Mouse (Mus musculus) regulatory T cell (primary cell): ENCODE measurements around the gene Cldnd2.

ENCODE experiments used
- in situ Hi-C: fragments of 300-600 bp; cut with MboI, MseI; formaldehyde crosslinking; loops from one replicate; pipeline ENCODE4 v1.15.1; 2025; ENCODE audit warnings: high pct_unique_total_duplicates

The Cldnd2 gene

GRCm38 (mm10) chr7:43440482-43440881 is at the start of gene Cldnd2:
Gene Cldnd2 (plus strand): TSS chr7:43440782.
- in situ Hi-C loops, result no loop called here

GRCm38 (mm10) chr7:43392349-43393121 is 48.0 kb upstream of the Cldnd2 start:
- in situ Hi-C loops, result no loop called here

- in situ Hi-C loops, result no loop called here
These were observed 41.1 kb upstream of the Cldnd2 start for GRCm38 (mm10) chr7:43399501-43399900.

- in situ Hi-C loops, result no loop called here
These were observed 37.9 kb upstream of the Cldnd2 start for GRCm38 (mm10) chr7:43402718-43403117.

DNA sequence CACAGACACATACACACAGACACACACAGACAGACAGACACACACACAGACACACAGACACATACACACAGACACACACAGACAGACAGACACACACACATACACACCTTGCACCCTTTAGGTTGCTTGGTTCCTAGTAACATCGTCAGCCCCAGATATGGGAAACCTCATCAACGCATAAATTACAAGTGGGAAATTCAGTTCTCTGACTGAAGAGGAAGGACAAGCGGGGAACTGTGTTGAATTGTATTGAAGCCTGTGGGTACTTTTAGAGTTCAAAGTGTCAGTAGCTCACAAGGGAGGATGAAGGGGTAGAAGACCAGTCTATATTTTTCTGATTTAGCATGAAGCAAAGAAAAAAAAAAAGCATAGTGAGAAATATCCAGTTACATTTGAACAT is 33.0 kb upstream of the Cldnd2 start:
- in situ Hi-C loops, result no loop called here

DNA sequence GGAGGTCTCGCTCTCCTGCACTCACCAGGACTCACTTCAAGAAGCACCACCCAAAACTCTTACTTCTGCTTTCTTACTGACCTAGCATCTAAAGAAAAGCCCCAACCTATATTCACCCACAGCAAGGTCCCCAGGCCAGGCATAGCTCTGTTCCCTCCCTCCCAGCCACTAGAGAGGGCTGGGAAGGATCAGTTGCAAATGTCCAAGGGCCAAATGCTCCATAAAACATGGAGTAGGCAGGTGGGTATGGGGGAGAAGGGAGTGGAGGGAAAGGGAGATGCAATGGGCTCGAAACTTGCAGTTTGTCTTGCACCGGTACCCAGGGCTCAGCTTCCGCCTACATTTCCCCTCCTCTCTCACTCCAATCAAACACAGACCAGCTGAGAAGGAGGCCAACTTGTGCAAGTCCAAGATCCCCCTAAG is 32.4 kb upstream of the Cldnd2 start, which contains the start of gene Siglecg:
Siglecg (plus strand) TSS at position 74 of the 423 bp plus-strand sequence.
- in situ Hi-C loops, result no loop called here

GRCm38 (mm10) chr7:43409084-43409483 is 31.5 kb upstream of the Cldnd2 start:
- in situ Hi-C loops, result no loop called here

- in situ Hi-C loops, result loop anchor here (5.0 kb wide), 1 partner anchor 1381 kb away; no protein-coding TSS in a partner anchor
These were observed 28.9 kb upstream of the Cldnd2 start for GRCm38 (mm10) chr7:43411724-43412123.

GRCm38 (mm10) chr7:43417298-43417697 is 23.3 kb upstream of the Cldnd2 start:
- in situ Hi-C loops, result no loop called here

GRCm38 (mm10) chr7:43422995-43423617 is 17.5 kb upstream of the Cldnd2 start:
- in situ Hi-C loops, result no loop called here

GRCm38 (mm10) chr7:43423991-43424625 is 16.5 kb upstream of the Cldnd2 start:
- in situ Hi-C loops, result no loop called here

DNA sequence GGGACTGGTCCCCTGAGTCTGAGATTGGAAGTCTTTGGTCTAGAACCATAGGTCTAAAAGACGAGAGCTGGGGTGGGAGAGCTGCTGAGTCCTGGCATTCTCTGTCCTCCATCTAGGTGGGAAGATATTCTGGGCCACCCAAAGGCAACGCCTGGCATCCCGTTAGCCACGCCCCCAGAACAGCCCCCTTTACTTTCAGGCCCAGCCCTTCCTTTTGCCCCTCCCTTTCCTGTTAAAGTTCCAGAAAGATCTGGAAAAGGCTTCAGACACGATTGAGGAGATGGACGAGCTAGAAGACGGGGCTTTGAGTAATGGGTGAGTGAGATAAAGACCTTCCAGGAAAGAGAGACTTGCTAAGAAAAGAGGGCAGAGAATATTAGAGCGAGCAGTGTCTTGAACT is 13.2 kb upstream of the Cldnd2 start, which contains the start of gene Lim2:
Lim2 (plus strand) TSS at position 265 of the 400 bp plus-strand sequence.
- in situ Hi-C loops, result no loop called here

GRCm38 (mm10) chr7:43429500-43429899 is 11.1 kb upstream of the Cldnd2 start:
- in situ Hi-C loops, result no loop called here

- in situ Hi-C loops, result no loop called here
These were observed 7.7 kb upstream of the Cldnd2 start for GRCm38 (mm10) chr7:43432891-43433290.

- in situ Hi-C loops, result no loop called here
These were observed 5.9 kb upstream of the Cldnd2 start for GRCm38 (mm10) chr7:43434676-43435075.

GRCm38 (mm10) chr7:43436341-43437255 is 4.0 kb upstream of the Cldnd2 start, which contains the start of gene Nkg7:
Gene Nkg7 (plus strand): TSS chr7:43437073.
- in situ Hi-C loops, result no loop called here

DNA sequence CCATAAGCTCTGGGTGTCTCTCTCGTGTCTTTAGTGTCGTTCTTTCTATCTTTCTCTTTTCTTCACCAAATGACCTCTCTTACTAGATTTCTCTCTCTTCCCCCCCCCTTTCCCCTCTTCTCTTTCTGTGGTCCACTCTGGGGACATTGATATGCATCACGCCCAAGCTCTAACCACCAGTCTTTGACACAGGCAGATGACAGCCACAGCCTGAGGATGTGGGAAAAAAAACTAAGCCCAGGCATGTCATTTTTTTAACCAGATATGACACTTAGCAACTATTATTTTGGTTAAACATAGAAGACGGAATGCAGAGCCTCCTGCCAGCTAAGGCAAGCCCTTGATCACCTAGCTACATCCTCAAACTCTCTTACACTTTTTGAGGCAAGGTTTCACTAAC is 2.0 kb upstream of the Cldnd2 start:
- in situ Hi-C loops, result no loop called here

- in situ Hi-C loops, result no loop called here
These were observed 489 bp downstream of the Cldnd2 start for GRCm38 (mm10) chr7:43441071-43441470.

- in situ Hi-C loops, result no loop called here
These were observed 2.1 kb downstream of the Cldnd2 start for GRCm38 (mm10) chr7:43442684-43443083.

DNA sequence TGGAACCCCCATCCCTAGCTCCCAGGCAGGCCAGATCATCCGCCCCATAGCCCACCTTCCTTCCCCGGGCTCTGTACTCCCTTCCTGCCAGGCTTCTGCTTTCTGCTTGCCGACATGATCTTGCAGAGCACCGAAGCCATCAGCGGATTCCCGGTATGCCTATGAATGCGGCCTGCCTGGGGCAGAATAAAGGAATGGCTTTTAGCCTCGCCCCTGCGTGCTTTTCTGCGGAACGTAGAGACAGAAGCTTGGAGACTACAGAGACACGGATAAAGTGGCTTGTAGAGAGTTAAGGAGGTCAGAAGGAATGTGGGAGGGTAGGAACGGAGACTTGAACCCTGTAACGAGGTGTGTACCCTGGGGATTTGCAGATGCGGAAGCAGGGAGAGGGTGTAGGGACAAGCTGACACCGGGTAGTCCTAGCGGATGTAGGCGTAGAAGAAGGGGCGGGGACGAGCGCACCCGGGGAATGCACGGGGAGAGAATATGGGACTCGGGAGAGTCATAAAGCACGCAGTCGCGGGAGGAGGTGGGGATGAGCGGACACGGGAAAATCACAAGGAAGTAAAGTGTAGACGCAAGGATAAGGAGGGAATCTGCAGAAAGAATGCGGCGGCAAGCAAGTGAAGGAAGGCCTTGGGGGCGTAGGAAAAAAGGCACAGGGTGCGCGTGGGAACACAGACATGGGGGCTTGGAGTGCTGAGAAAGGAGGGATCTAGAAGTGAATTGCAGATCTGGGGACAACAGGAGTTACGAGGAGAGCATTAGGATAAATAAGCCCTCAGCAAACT is 2.7 kb downstream of the Cldnd2 start:
- in situ Hi-C loops, result no loop called here

DNA sequence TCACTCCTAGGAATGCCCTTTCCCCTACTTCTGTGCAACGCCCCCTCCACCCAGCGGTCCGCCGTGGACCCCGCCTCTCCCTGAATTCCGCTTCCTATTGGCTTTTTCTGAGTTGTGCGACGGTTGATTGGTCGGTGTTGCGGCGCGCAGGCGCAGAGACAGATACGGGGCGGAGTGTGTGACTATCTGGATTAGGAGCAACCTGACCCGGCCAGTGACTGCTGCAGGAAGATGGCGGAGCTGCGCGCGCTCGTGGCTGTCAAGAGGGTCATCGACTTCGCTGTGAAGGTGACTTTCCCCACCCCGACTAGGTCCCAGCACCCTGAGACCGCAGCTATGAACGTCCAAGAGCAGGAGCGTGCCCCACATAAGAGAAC is 3.3 kb downstream of the Cldnd2 start, which contains the start of the genes Etfb and Gm45233:
Etfb (plus strand) TSS at position 167 of the 377 bp plus-strand sequence.
Gm45233 (plus strand) TSS at position 212 of the 377 bp plus-strand sequence.
- in situ Hi-C loops, result no loop called here
